Mouse (Mus musculus): Measurements from ENCODE around the gene Dennd2d. TPM values are rescaled to one million over a fixed set of nuclear protein-coding genes. Genes with fewer than 3 reads are reported as not detected.

Dennd2d gene
- total and polyA plus RNA-seq, 2 experiments from 2014 or later: 1.1 to 1.2 TPM

DNA sequence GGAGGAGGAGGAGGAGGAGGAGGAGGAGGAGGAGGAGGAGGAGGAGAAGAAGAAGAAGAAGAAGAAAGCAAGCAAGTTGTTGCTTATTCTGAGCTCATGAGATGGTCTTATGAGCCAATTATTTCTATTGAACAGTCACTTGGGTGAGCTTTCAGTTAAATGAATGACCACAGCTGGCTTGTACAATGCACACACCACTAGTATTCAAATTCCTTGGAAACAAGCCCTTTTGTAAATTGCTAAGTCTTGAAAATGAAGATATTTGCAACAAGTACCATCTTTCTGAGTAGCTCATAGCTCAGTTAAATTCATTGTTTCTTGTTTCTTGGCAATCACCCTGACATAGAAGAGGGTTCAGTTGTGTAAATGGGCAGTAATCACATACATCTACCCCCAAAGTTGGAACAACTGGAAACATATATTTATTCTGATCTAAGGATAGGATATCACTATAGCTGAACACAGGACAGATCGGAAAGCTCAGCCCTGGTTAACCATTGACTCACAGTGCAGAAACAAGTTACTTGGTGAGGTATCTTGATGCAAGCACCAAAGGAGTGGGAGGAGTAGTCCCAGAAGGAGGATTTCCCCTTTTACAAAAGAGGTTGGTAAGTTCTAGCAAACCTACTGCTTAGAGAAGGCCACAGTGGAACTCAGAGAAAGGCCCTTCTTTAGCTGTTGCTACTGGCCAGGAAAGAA, 13.3 kb downstream of the Dennd2d start:
- no peak overlapping the region for H3K27ac ChIP-seq
- H3K27me3 ChIP-seq (ENCODE audit: insufficient read depth, low read length): no peaks in the 10 kb centered on the region
- no peak overlapping the region for H3K4me2 ChIP-seq (ENCODE audit: low read depth, low read length)
- TF ChIP-seq CTCF (IDR thresholded peaks at IDR 0.05; ENCODE audit: low read depth): no peak
- no peak overlapping the region for H3K9ac ChIP-seq (replicated peaks; ENCODE audit: low read length)
- H3K4me1 ChIP-seq (ENCODE audit: insufficient read depth, low read length): no peaks in the 10 kb centered on the region
- ATAC-seq (no peak), DNase-seq (ENCODE audit: low spot score) (no peak)
- H3K9me3 ChIP-seq (ENCODE audit: low read length): no peaks in the 10 kb centered on the region
- H3K36me3 ChIP-seq (ENCODE audit: insufficient read depth, low read length): no peaks in the 10 kb centered on the region; the same call in 1 of the 2 replicates
- H3K4me3 ChIP-seq (ENCODE audit: low read length): no peak overlapping the region
- WGBS: 93% methylated on average over 1 of the region's 1 CpGs

DNA sequence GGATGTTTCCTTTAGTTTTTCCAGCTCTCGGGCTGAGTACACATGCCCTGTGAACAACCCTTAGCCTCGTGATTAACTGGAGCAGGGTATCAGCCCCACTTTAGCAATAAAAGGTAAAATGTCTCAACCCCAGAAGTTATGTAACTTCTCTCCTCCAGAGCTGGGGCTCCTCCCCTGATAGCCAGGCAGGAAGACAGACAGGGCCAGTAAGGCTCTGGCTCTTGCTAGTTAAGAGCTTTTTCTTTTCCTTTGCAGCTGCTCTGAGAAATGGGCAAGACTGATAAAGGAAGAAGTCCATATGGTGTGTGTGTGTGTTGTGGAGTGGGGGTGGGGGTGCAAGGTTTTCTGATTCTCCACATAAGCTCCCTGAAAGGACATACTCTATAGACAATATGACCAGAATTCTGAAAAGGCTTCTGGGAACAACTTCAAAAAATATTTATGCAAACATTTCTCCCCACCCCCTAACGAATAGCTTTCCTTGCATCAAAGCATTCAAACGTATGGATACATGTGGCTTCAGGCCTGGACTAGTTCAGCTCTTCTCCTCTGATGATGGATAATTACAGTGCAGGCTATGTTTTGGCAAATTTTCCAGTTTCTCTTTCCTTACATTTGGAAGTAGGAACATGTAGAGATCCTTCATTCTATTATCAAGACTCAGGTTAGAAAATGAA, 14.0 kb downstream of the Dennd2d start:
- H3K36me3 ChIP-seq (ENCODE audit: insufficient read depth, low read length): peaks cover 3% of the 10 kb centered on the region; the same call in 1 of the 2 replicates
- no peaks in the 10 kb centered on the region for H3K9me3 ChIP-seq (ENCODE audit: low read length)
- no peak for DNase-seq (ENCODE audit: low spot score)
- no peak overlapping the region for H3K4me3 ChIP-seq (ENCODE audit: low read length)
- H3K4me2 ChIP-seq (ENCODE audit: low read depth, low read length): no peak overlapping the region
- H3K4me1 ChIP-seq (ENCODE audit: insufficient read depth, low read length): no peaks in the 10 kb centered on the region
- H3K9ac ChIP-seq (replicated peaks; ENCODE audit: low read length): no peak overlapping the region
- TF ChIP-seq CTCF (IDR thresholded peaks at IDR 0.05; ENCODE audit: low read depth): no peak
- no peaks in the 10 kb centered on the region for H3K27me3 ChIP-seq (ENCODE audit: insufficient read depth, low read length)
- 79% methylated on average over 4 of the region's 4 CpGs for WGBS
- H3K27ac ChIP-seq: no peak overlapping the region
- ATAC-seq: no peak

DNA sequence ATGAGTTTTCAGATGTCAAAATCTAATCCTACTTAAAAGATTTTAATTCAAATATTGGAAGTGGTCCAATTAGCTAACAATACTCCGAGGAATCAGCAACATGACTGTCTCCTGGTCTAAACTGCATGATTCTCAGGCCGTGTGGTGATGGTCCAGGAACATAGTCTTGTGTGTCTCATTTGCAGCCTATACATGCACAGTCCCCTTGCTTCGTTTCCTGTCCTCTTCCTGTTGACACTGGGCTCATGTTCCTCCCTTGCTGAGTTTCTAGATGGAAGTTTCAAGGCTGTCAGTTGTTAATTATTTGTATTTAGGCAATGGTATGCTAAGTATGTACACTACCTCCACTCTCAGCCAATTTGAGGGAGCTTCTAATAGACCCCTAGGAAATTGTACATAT, 14.8 kb downstream of the Dennd2d start:
- 67% methylated on average over 3 of the region's 3 CpGs for WGBS
- H3K4me1 ChIP-seq (ENCODE audit: insufficient read depth, low read length): no peaks in the 10 kb centered on the region
- H3K9me3 ChIP-seq (ENCODE audit: low read length): no peaks in the 10 kb centered on the region
- H3K27me3 ChIP-seq (ENCODE audit: insufficient read depth, low read length): no peaks in the 10 kb centered on the region
- ATAC-seq (no peak), DNase-seq (ENCODE audit: low spot score) (no peak)
- no peak overlapping the region for H3K4me2 ChIP-seq (ENCODE audit: low read depth, low read length)
- H3K9ac ChIP-seq (replicated peaks; ENCODE audit: low read length): no peak overlapping the region
- no peak overlapping the region for H3K27ac ChIP-seq
- peaks cover 4% of the 10 kb centered on the region; the same call in 1 of the 2 replicates for H3K36me3 ChIP-seq (ENCODE audit: insufficient read depth, low read length)
- no peak for TF ChIP-seq CTCF (IDR thresholded peaks at IDR 0.05; ENCODE audit: low read depth)
- H3K4me3 ChIP-seq (ENCODE audit: low read length): no peak overlapping the region

DNA sequence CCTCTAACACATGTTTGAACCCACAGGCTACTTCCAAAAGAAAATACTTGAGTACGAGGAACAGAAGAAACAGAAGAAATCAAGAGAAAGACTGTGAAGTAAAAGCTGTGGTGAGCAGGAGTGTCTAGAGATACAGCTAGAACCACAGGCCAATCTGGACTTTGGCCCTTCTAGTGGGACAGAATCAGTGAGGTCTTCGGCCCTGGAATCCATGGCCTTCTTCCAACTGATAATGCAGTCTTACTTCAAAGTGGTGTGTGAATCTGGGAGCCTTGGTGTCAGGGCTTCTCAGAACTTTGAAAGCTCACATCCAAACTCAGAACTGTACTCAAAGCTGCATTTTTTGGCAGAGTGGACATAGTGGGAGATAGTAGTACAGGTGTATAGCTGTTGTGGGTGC, 18.3 kb downstream of the Dennd2d start:
- Histone ChIP-seq H3K9me3 (ENCODE audit: low read length) (no peaks in the 10 kb centered on the region), H3K9ac (replicated peaks; ENCODE audit: low read length) (no peak overlapping the region)

DNA sequence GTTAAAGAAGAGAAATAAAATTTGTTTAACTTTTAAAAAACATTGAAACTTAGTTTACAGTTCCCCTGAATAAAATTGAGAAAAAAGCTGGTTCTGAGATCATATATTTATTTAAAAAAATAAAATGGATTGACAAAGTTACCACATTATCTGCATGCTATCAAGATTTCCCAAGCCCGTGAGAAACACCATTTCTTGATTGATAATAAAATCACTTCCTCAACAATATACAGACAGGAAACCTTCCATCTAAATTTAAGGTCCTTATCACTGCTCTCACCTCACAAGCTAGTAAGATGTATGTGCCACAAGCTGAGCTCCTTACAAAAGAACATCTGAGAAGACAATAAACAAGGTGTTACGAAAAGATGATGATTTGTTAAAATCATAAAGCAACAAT, 20.7 kb downstream of the Dennd2d start:
- Histone ChIP-seq H3K4me1 (ENCODE audit: insufficient read depth, low read length) (no peaks in the 10 kb centered on the region), H3K27me3 (ENCODE audit: insufficient read depth, low read length) (no peaks in the 10 kb centered on the region), H3K9me3 (ENCODE audit: low read length) (no peaks in the 10 kb centered on the region), H3K4me3 (ENCODE audit: low read length) (no peak overlapping the region), H3K36me3 (ENCODE audit: insufficient read depth, low read length) (peaks cover 19% of the 10 kb centered on the region; the same call in 1 of the 2 replicates), H3K4me2 (ENCODE audit: low read depth, low read length) (no peak overlapping the region), H3K27ac (no peak overlapping the region), H3K9ac (replicated peaks; ENCODE audit: low read length) (no peak overlapping the region)
- DNase-seq (ENCODE audit: low spot score) (no peak), ATAC-seq (no peak)
- TF ChIP-seq CTCF (IDR thresholded peaks at IDR 0.05; ENCODE audit: low read depth): no peak
- WGBS: 94% methylated on average over 2 of the region's 2 CpGs

More for the DNA sequence above, 18.3 kb downstream of the Dennd2d start:
- no peaks in the 10 kb centered on the region for H3K27me3 ChIP-seq (ENCODE audit: insufficient read depth, low read length)
- H3K4me2 ChIP-seq (ENCODE audit: low read depth, low read length): no peak overlapping the region
- DNase-seq (ENCODE audit: low spot score) (no peak), ATAC-seq (no peak)
- no peak overlapping the region for H3K4me3 ChIP-seq (ENCODE audit: low read length)
- H3K36me3 ChIP-seq (ENCODE audit: insufficient read depth, low read length): peaks cover 19% of the 10 kb centered on the region; the same call in 1 of the 2 replicates
- 91% methylated on average over 2 of the region's 2 CpGs for WGBS
- H3K4me1 ChIP-seq (ENCODE audit: insufficient read depth, low read length): no peaks in the 10 kb centered on the region
- TF ChIP-seq CTCF (IDR thresholded peaks at IDR 0.05; ENCODE audit: low read depth): no peak
- H3K27ac ChIP-seq: no peak overlapping the region

DNA sequence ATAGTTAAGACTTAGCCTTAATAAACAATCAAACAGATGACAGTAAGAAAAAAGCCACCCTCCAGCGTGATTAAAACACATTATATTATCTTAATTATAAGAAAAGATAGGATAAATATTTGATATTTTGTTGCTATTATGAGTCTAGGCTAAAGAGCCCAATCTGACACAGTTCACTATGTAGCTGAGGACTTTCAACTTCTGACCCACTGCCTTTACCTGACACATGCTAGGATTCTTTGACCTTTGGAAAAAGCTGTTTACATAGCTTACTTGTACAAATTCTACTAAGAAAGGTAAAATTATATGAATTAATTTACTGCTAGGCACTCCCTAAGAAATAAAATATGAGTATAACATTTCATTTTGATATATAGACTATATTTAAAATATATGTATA, 28.5 kb downstream of the Dennd2d start:
- H3K4me1 ChIP-seq (ENCODE audit: insufficient read depth, low read length): no peaks in the 10 kb centered on the region
- H3K36me3 ChIP-seq (ENCODE audit: insufficient read depth, low read length): no peaks in the 10 kb centered on the region
- no peaks in the 10 kb centered on the region for H3K27me3 ChIP-seq (ENCODE audit: insufficient read depth, low read length)
- H3K9ac ChIP-seq (replicated peaks; ENCODE audit: low read length): no peak overlapping the region
- H3K4me3 ChIP-seq (ENCODE audit: low read length): no peak overlapping the region
- no peak overlapping the region for H3K4me2 ChIP-seq (ENCODE audit: low read depth, low read length)
- no peak for TF ChIP-seq CTCF (IDR thresholded peaks at IDR 0.05; ENCODE audit: low read depth)
- no peak for DNase-seq (ENCODE audit: low spot score)
- H3K27ac ChIP-seq: no peak overlapping the region
- 81% methylated on average over 1 of the region's 1 CpGs for WGBS
- no peak for ATAC-seq
- H3K9me3 ChIP-seq (ENCODE audit: low read length): no peaks in the 10 kb centered on the region

DNA sequence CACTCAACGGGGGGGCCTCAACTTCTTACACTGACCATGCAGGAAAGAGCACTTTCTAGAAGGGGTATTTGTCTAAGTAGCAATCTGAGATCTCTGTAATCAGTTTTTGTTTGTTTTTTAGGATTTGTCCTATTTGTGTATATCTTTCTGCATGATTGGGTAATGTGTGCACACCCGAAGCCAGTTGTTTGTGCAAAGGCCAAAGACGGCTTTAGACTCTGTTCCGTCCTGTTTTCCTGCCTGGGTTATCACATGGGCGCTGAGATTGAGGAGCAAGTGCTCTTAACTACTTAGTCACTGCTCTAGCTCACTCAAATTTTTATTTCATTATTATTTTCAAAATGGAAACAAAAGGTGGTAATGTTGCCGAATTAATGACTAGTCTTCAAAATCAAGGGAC, 32.8 kb downstream of the Dennd2d start:
- no peaks in the 10 kb centered on the region for H3K27me3 ChIP-seq (ENCODE audit: insufficient read depth, low read length)
- H3K4me1 ChIP-seq (ENCODE audit: insufficient read depth, low read length): no peaks in the 10 kb centered on the region
- no peak for ATAC-seq
- H3K4me3 ChIP-seq (ENCODE audit: low read length): no peak overlapping the region
- WGBS: 94% methylated on average over 6 of the region's 6 CpGs
- H3K9me3 ChIP-seq (ENCODE audit: low read length): no peaks in the 10 kb centered on the region
- no peak for DNase-seq (ENCODE audit: low spot score)
- no peak overlapping the region for H3K4me2 ChIP-seq (ENCODE audit: low read depth, low read length)
- H3K36me3 ChIP-seq (ENCODE audit: insufficient read depth, low read length): no peaks in the 10 kb centered on the region
- no peak for TF ChIP-seq CTCF (IDR thresholded peaks at IDR 0.05; ENCODE audit: low read depth)
- no peak overlapping the region for H3K9ac ChIP-seq (replicated peaks; ENCODE audit: low read length)
- H3K27ac ChIP-seq: no peak overlapping the region
